Mouse (Mus musculus): ENCODE results near the gene Samd10.

Gene Samd10

DNA sequence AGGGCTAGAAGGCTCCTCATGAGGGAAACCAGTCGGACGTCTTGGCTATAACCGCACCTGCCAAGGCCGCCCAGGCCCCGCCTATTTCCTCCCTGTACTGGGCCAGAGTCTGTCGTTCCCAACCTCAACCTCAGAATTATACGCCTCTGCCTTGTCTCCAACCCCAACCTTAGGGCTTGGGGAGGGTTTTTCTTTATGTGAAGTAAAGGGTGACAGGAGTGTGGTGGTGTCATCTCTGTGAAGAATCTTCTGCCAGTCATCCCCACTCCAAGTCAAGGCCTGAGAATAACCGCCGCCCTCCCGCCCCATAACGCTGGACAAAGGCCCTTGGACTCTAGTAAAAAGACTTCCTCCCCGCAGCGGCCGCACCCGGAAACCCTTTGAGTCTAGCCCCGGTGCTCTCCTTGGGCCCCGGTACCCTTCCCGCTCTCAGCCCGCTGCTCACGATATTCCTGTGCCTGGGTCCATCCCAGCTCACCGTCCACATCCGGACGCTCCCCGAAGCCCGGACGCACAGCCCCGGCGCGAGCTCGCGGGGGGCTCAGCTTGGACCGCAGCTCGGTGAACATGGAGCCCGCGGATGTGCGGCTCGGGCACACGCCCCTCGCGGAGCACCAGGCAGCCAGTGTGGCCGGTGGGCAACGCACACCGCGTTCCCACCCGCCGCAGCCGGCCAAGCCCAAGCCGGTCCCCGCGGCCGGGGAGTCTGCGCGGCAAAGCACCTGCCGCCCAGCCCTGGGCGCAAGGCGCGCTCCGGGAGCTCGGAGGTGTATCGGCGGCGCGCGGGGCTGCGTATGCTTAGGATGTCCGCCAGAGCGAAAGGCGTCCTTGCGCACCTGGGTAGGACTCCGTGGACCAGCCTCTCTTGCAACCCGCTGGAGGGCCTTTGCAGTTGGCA lies at the start of gene Samd10:
TSS of gene Samd10 (minus strand) at position 759 of the 898 bp plus-strand sequence.
- in situ Hi-C loops (cut with MboI, MseI) = loop anchor here (25.0 kb wide), 1 partner anchor 211 kb away; the partner anchor contains the start of gene Lime1

DNA sequence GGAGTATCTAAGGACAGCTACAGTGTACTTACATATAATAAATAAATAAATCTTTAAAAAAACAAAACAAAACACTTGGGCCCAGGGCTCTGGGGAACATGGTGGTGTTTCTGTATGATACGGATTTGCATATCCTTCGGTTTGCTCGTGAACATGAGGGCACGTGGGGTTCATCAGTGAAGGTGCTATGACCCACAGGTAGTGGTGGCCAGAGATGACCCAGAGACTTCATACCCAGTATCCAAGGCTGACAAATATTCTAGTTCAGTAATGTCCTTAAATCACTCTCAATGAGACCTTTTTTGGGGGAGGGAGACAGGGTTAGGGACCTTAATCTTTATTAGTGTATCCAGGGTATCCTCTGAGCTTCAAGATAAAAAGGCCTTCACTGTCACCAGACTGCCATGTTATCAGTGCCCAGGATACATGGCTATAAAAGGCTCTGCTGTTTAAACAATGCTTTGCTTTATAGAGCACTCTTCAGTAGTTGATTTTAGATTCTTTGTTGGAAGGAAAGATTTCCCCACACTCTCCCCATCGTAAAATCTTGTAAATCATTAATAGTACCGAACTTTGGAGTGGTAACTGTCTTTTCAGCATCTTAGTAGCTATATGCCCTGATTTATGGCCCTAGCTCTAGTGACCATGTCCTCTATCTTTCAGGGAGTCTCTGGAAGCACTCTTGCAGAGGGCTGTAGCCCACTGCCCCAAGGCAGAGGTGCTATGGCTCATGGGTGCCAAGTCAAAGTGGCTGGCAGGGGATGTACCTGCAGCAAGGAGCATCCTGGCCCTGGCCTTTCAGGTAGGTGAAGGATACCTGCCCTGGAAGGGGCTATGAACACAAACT lies 47.8 kb upstream of the Samd10 start:
- in situ Hi-C loops (cut with MboI, MseI) = no loop called here

DNA sequence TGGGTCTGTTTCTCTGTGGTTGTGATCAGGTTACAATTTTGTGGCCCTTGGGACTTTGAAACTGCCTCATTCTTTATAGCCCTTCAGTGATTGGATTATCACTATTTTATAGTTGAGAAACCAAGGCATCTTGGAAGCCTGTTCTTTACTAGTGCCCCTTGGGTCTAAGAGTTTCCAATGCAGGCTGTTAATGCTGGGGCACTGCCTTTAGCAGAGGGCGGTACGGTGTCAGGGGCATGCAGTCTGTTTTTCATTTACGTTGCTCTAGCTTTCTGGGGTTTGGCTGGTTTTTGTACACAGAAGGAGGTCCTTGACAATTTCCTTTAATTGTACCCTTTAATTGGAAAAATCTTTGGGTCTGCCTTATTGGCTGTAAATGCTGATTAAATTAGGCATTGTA lies 46.7 kb upstream of the Samd10 start:
- in situ Hi-C loops (cut with MboI, MseI) = no loop called here

GRCm38 (mm10) chr2:181644361-181644760 lies 45.3 kb upstream of the Samd10 start:
- in situ Hi-C loops (cut with MboI, MseI) = loop anchor here (5.0 kb wide), 1 partner anchor 48 kb away; the partner anchor contains the start of gene Rgs19

GRCm38 (mm10) chr2:181635865-181636264 lies 36.9 kb upstream of the Samd10 start:
- in situ Hi-C loops (cut with MboI, MseI) = no loop called here

DNA sequence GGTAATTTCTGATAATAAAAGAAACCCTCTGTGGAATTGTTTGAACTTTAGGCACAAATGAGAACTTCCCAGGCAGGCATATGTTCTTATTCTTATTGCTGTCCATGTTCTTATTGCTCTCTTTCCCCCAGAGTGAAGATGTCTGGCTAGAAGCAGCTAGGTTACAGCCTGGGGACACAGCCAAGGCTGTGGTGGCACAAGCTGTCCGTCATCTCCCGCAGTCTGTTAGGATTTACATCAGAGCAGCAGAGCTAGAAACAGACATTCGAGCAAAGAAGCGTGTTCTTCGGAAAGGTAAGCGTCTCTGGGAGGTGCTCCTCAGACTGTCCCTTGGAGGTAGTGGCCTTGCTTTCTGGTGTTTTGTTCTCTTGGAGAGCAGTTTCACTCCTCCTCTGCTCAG lies 33.6 kb upstream of the Samd10 start:
- in situ Hi-C loops (cut with MboI, MseI) = no loop called here

DNA sequence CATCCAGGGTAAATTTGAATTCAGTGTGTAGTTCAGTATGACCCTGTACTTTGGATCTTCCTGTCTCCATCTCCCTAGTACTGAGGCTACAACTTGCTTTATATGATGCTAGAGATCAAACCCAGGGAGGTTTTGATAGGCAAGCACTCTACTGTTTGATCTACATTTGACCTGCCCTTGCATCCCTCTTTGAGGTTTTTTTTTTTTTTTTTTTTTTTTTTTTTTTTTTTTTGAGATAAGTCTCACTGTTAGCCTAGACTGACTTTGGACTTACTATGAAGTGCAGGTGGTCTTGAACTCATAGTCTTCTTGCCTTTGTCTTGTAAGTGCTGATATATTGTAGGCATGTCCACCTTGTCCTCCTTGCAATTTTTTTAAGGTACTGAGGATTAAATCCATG lies 29.5 kb upstream of the Samd10 start:
- in situ Hi-C loops (cut with MboI, MseI) = no loop called here

GRCm38 (mm10) chr2:181623401-181623800 lies 24.4 kb upstream of the Samd10 start:
- in situ Hi-C loops (cut with MboI, MseI) = no loop called here

DNA sequence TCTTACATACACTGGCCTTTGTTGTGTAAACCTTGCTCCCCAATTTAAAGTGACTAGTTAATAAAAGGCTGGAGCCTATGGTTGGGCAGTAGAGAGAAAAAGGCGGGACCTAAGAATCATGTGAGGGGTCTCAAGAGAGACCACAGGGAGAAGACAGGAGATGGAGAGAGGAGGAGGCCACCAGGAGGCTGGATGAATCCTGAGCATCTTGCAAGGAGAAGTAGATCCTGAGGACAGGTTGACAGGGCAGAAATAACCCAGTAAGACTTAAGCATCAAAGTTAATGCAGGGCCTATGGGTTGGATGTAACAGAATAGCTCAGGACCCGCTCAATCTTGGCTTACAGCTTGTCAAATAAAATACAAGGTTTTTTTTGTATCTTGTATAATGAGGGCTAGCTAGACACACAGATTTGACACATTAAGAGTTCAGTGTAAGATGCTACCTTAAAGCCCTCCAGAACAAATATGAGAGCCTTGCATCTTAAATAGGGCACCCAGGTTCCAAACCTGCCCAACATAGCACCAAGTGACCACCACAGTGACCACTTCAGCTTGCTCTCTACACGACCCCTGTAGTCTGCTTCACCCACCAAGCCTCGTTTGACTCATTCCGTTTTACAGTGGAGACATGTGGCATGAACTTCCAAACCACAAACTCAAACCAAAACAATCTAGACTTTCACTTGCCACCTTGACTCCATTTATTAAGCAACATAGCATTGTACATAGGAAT lies 19.9 kb upstream of the Samd10 start:
- in situ Hi-C loops (cut with MboI, MseI) = no loop called here

GRCm38 (mm10) chr2:181602367-181602766 lies 3.4 kb upstream of the Samd10 start:
- in situ Hi-C loops (cut with MboI, MseI) = no loop called here

- in situ Hi-C loops (cut with MboI, MseI) = no loop called here
These were observed 2.7 kb upstream of the Samd10 start for GRCm38 (mm10) chr2:181601751-181602145.

- in situ Hi-C loops (cut with MboI, MseI) = no loop called here
These were observed 2.1 kb upstream of the Samd10 start for GRCm38 (mm10) chr2:181600828-181601750.

- in situ Hi-C loops (cut with MboI, MseI) = no loop called here
These were observed 1.3 kb upstream of the Samd10 start for GRCm38 (mm10) chr2:181600226-181600758.

- in situ Hi-C loops (cut with MboI, MseI) = loop anchor here (25.0 kb wide), 1 partner anchor 210 kb away; the partner anchor contains the start of gene Lime1
These were observed 1.5 kb downstream of the Samd10 start for GRCm38 (mm10) chr2:181597378-181598061.

- in situ Hi-C loops (cut with MboI, MseI) = loop anchor here (25.0 kb wide), 1 partner anchor 209 kb away; the partner anchor contains the start of gene Lime1
These were observed 2.6 kb downstream of the Samd10 start for GRCm38 (mm10) chr2:181596221-181596960.

- in situ Hi-C loops (cut with MboI, MseI) = loop anchor here (5.0 to 25.0 kb wide), 2 partner anchors 73 to 208 kb away; partner anchors contain the start of genes Dnajc5 and Lime1
These were observed 3.9 kb downstream of the Samd10 start for GRCm38 (mm10) chr2:181594946-181595696.

GRCm38 (mm10) chr2:181593937-181594336 lies 5.1 kb downstream of the Samd10 start:
- in situ Hi-C loops (cut with MboI, MseI) = loop anchor here (5.0 to 25.0 kb wide), 2 partner anchors 72 to 207 kb away; partner anchors contain the start of genes Dnajc5 and Lime1

- in situ Hi-C loops (cut with MboI, MseI) = loop anchor here (5.0 to 25.0 kb wide), 2 partner anchors 71 to 206 kb away; partner anchors contain the start of genes Dnajc5 and Lime1
These were observed 6.0 kb downstream of the Samd10 start for GRCm38 (mm10) chr2:181593042-181593421.

Data from T-helper 1 cell (primary cell).